Mouse (Mus musculus) midbrain, embryonic 12.5 days (tissue): Measurements from ENCODE around the gene Ankrd13a. TPM values are rescaled to one million over a fixed set of nuclear protein-coding genes. Genes with fewer than 3 reads are reported as not detected.

Experiments used
- ATAC-seq: fragments of 200-750 bp; cut with Nextera tagmentation; 2 replicates; pipeline ENCODE4 v1.8.0; 2017; ENCODE audit warnings: low read depth, moderate TSS enrichment, moderate library complexity; ENCODE audit not compliant: low FRiP score
- H3K27ac ChIP-seq: fragments of 300-500 bp; sonication (generic); replicated peaks from 2 replicates; pipeline ENCODE4 v1.5.1; 2016; ENCODE audit warnings: mild to moderate bottlenecking
- H3K27me3 ChIP-seq: fragments of 300-500 bp; sonication (generic); 2 replicates; pipeline ENCODE4 v1.6.1; 2016; ENCODE audit warnings: mild to moderate bottlenecking
- H3K36me3 ChIP-seq: fragments of 300-500 bp; sonication (generic); 2 replicates; pipeline ENCODE4 v1.6.1; 2016
- H3K4me1 ChIP-seq: fragments of 300-500 bp; sonication (generic); 2 replicates; pipeline ENCODE4 v1.6.1; 2016
- H3K4me2 ChIP-seq: fragments of 300-500 bp; sonication (generic); replicated peaks from 2 replicates; pipeline ENCODE4 v1.6.1; 2016; ENCODE audit warnings: mild to moderate bottlenecking, moderate library complexity
- H3K4me3 ChIP-seq: fragments of 300-500 bp; sonication (generic); 2 replicates; pipeline ENCODE4 v1.5.1; 2016; ENCODE audit warnings: mild to moderate bottlenecking
- H3K9ac ChIP-seq: fragments of 300-500 bp; sonication (generic); replicated peaks from 2 replicates; pipeline ENCODE4 v1.6.1; 2016; ENCODE audit warnings: mild to moderate bottlenecking, moderate library complexity
- H3K9me3 ChIP-seq: fragments of 300-500 bp; sonication (generic); 2 replicates; pipeline ENCODE4 v1.6.1; 2016; ENCODE audit warnings: mild to moderate bottlenecking
- WGBS: fragments of 180-500 bp; shearing (Covaris S2); methylation state at CpG from one replicate; pipeline ENCODE4 v1.1.7; 2016; 5-methylcytosine and 5-hydroxymethylcytosine counted together
- polyA plus RNA-seq: library from polyadenylated mRNA; unstranded; fragments of >200 nt; fragmentation: Nextera tagmentation; extraction: Ambion mirVana; gene quantifications from 2 replicates; pipeline ENCODE4 v1.2.1, GENCODE M21; 2016

Ankrd13a gene
- polyA plus RNA-seq, 1 experiment from 2014 or later = 71.1 TPM

DNA sequence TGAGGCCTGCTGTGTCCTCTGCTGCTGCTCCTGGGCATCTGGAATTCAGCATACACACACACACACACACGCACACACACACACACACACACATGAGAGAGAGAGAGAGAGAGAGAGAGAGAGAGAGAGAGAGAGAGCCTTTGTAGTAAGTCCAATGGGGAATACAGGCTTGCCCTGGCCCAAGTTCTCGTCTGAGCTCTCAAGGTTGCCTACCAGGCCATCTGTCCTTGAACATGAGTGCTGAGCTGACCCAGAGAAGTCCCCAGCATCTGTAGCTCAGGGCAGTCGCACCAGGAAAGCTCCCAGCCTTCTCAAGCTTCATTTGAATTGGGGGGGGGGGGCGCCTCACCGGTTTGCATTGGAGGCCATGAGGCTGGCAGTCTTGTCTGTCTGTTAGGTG is 10.7 kb downstream of the Ankrd13a start:
- ATAC-seq = no peak
- 87% methylated on average over 5 of the region's 5 CpGs for WGBS
- no peak overlapping the region for H3K4me3 ChIP-seq
- 0 out of 2 replicates have a peak, but pooled peaks cover 11% of the 10 kb centered on the region for H3K4me1 ChIP-seq
- H3K27ac ChIP-seq = no peak overlapping the region
- H3K9me3 ChIP-seq = no peaks in the 10 kb centered on the region
- no peaks in the 10 kb centered on the region for H3K27me3 ChIP-seq
- no peak overlapping the region for H3K9ac ChIP-seq
- no peak overlapping the region for H3K4me2 ChIP-seq
- peaks cover 22% of the 10 kb centered on the region for H3K36me3 ChIP-seq

DNA sequence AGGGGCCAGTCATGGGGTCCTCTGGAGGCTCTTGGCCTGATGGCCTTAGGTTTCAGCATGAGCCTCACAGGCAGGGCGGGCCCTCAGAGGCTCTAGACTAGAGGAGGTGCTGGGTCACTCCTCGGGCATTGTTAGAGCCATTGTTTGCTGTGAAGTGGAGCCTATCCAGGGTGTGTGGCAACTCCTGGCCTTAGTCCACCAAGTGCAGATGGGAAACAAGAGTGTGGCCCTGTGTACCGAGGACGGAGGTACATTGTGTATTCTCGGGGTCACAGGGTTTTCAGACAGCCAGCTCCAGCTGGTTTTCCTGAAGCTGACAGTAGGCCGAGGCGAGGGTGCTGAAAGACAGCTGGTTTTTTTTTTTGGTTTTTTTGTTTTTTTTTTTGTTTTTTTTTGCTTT is 18.8 kb downstream of the Ankrd13a start:
- Histone ChIP-seq H3K4me3 (no peak overlapping the region), H3K9ac (no peak overlapping the region), H3K36me3 (peaks cover 48% of the 10 kb centered on the region), H3K27me3 (no peaks in the 10 kb centered on the region), H3K4me1 (peaks cover 23% of the 10 kb centered on the region), H3K4me2 (no peak overlapping the region), H3K27ac (no peak overlapping the region), H3K9me3 (no peaks in the 10 kb centered on the region)
- 73% methylated on average over 7 of the region's 7 CpGs for WGBS
- no peak for ATAC-seq

DNA sequence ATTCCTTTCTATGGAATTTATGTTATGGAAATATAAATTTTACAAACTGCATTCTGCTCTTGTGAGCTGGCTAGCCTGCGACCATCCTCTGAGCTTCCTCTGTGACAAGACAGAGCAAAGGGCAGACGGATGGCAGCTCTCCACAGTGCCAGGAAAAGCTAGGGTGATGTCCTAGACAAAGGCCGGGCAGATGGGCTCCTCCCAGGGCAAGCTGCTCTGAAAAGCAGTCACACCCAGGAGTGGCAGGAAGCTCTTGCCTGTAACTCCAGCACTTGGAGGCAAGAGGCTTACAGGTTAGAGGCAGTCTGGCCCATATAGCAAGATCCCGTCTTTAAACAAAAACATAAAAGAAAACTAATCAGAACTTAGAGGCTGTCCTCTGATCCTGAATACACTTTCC is 20.1 kb downstream of the Ankrd13a start:
- Histone ChIP-seq H3K27me3 (no peaks in the 10 kb centered on the region), H3K9ac (no peak overlapping the region), H3K4me2 (no peak overlapping the region), H3K36me3 (peaks cover 52% of the 10 kb centered on the region), H3K4me1 (peaks cover 23% of the 10 kb centered on the region), H3K9me3 (no peaks in the 10 kb centered on the region), H3K27ac (0 out of 2 replicates have a peak overlapping the region, but pooled peaks have one; percentile 21), H3K4me3 (no peak overlapping the region)
- ATAC-seq = no peak
- 66% methylated on average over 4 of the region's 4 CpGs for WGBS

DNA sequence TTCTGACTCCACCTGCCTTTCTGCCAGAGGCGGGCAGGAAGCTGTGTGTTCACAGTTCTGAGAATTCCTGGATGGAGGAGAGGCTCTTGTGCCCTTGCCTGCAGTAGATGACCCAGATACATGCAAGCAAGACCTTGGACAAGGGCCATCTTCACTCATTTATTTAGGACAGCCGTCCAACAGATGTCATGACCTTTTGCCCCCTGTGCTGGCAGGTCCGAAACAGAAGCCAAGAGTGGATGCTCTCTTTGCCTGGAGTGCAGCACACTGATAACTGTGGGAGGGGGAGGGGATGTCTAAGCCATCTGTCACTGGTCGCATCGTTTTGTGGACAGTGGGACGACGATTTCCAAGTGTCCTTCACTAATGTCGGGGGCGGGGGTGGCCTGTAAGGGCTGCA is 20.8 kb downstream of the Ankrd13a start:
- no peak for ATAC-seq
- Histone ChIP-seq H3K27me3 (no peaks in the 10 kb centered on the region), H3K9ac (0 out of 2 replicates have a peak overlapping the region, but pooled peaks have one; percentile 16), H3K27ac (0 out of 2 replicates have a peak overlapping the region, but pooled peaks have one; percentile 30), H3K9me3 (no peaks in the 10 kb centered on the region), H3K4me3 (no peak overlapping the region), H3K4me2 (0 out of 2 replicates have a peak overlapping the region, but pooled peaks have one; percentile 1), H3K36me3 (peaks cover 54% of the 10 kb centered on the region), H3K4me1 (peaks cover 23% of the 10 kb centered on the region)
- 46% methylated on average over 9 of the region's 9 CpGs for WGBS

DNA sequence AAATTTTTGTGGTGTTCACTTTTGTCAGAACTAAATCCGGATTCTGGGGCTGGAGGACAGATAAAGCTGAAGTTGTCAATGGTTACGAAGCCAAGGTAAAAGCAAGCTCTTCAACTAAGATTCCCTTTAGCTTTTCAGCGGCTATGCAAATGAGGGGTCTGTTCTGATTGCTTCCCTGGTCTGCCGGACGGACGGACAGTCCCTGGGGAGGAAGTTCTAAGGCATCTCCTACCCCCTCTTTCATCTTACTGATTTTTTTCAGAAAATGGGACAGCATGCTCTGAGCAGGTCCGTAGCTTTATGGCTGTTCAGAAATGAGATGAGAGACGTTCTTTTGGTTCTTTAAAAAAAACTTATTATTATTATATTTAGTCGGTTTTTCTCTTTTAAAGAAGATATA is 21.2 kb downstream of the Ankrd13a start:
- Histone ChIP-seq H3K4me2 (0 out of 2 replicates have a peak overlapping the region, but pooled peaks have one; percentile 1), H3K4me3 (no peak overlapping the region), H3K9ac (no peak overlapping the region), H3K36me3 (peaks cover 54% of the 10 kb centered on the region), H3K27ac (0 out of 2 replicates have a peak overlapping the region, but pooled peaks have one; percentile 30), H3K4me1 (peaks cover 23% of the 10 kb centered on the region), H3K27me3 (no peaks in the 10 kb centered on the region), H3K9me3 (no peaks in the 10 kb centered on the region)
- WGBS = 53% methylated on average over 9 of the region's 9 CpGs
- no peak for ATAC-seq

DNA sequence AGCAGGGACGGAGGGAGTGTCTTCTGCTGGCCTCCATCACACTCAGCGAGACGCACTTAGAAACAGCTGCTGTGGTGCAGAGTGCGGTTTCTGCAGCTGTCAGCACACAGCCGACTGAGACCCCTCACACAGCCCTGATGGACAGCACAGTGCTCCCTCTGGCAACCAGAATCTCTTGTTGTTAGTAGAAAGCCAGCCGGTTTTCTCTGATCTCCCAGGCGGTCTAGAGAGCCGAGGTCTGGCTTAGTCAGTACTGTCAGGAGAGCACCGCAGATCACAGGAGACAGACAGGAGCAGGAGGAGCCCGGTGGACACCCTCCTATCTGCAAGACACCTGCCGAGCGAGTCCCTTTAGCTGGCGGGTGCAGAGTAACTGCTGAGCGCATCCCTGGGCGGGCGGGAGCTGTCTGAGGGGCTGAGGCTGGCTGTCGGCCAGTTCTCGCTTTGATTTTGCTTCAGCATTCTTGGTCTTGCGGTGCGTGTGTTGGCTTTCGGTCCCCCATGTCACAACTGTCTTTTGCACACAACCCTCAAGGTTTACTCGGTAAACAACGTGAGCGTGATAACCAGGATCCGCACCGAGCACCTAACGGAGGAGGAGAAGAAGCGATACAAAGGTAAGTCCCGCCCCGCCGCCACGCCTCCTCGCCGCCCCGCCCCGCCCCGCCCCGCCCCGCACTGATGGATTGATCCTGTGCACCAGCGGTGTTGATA is 22.0 kb downstream of the Ankrd13a start:
- peaks cover 27% of the 10 kb centered on the region for H3K4me1 ChIP-seq
- peak overlapping the region; percentile 39 for H3K4me3 ChIP-seq
- peak overlapping the region; percentile 50 for H3K9ac ChIP-seq
- peaks cover 46% of the 10 kb centered on the region for H3K36me3 ChIP-seq
- peak overlapping the region; percentile 61 for H3K4me2 ChIP-seq
- no peaks in the 10 kb centered on the region for H3K9me3 ChIP-seq
- no peaks in the 10 kb centered on the region for H3K27me3 ChIP-seq
- WGBS = 4% methylated on average over 40 of the region's 40 CpGs
- ATAC-seq = peak; percentile 65
- peak overlapping the region; percentile 59 for H3K27ac ChIP-seq

DNA sequence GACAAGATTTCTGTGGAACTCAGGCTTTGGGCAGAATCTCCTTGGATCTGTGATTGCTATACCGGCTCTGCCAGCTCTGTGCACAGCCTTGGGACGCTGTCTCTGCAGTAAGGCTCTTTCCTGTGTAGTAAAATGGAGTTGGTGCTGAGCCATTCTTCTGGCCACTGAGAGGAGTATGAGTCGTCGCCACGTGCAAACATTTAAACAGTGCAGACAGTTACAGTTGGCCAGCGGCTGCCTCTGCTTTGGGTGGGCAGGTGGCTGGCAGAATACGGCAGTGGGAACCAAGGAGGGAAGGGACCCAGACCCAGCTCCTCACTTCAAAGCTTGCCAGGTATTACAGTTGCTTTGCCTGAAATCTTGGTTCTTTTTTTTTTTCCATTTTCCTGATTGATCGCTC is 22.8 kb downstream of the Ankrd13a start:
- Histone ChIP-seq H3K36me3 (peaks cover 46% of the 10 kb centered on the region), H3K4me3 (no peak overlapping the region), H3K27ac (no peak overlapping the region), H3K9me3 (no peaks in the 10 kb centered on the region), H3K9ac (no peak overlapping the region), H3K27me3 (no peaks in the 10 kb centered on the region), H3K4me1 (peaks cover 29% of the 10 kb centered on the region), H3K4me2 (no peak overlapping the region)
- no peak for ATAC-seq
- 82% methylated on average over 8 of the region's 8 CpGs for WGBS

DNA sequence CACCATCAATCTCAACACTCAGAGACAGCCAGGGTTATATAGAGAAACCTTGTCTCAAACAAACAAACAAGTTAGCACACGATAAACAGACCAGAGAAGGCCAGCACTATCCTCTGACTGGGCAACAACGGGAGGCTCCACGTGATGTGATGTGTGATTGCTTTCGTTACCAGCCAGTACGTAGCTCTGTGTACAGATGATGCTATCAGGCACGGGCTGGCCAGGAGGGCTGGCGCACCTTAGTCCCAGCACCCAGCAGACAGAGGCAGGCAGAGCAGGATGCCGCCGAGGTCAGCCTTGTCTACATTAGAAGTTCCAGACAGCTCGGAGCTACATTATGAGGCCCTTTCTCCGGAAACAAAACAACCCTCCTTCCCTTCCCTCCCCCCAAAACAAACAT is 25.4 kb downstream of the Ankrd13a start:
- WGBS = 90% methylated on average over 11 of the region's 11 CpGs
- peaks cover 53% of the 10 kb centered on the region for H3K36me3 ChIP-seq

DNA sequence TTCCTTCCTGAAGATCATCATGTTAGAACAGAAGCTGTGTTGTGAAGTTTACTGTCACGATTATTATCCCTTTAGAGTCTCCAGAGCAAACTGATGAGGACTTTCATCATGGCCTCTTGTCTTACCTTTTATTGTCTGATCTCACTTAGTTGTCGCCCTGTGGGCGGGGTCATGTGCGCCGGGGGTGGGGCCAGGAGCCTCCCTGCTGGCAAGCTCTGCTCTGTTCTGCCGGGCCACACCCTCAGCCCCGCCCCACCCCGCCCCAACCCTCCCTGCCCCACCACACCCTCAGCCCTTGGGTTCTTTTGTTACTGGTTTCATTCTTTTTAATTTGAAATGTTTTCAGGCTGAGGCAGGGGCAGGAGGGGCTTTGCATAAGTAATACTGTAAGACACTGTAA is 26.6 kb downstream of the Ankrd13a start:
- Histone ChIP-seq H3K27me3 (no peaks in the 10 kb centered on the region), H3K4me1 (peaks cover 15% of the 10 kb centered on the region), H3K36me3 (peaks cover 56% of the 10 kb centered on the region), H3K27ac (no peak overlapping the region), H3K4me3 (no peak overlapping the region), H3K9me3 (no peaks in the 10 kb centered on the region), H3K9ac (no peak overlapping the region), H3K4me2 (no peak overlapping the region)
- 21% methylated on average over 8 of the region's 8 CpGs for WGBS
- no peak for ATAC-seq

More for the DNA sequence above, 25.4 kb downstream of the Ankrd13a start:
- H3K27ac ChIP-seq = no peak overlapping the region
- H3K9me3 ChIP-seq = no peaks in the 10 kb centered on the region
- H3K4me2 ChIP-seq = no peak overlapping the region
- no peak overlapping the region for H3K4me3 ChIP-seq
- H3K9ac ChIP-seq = no peak overlapping the region
- ATAC-seq = no peak
- no peaks in the 10 kb centered on the region for H3K27me3 ChIP-seq
- peaks cover 25% of the 10 kb centered on the region for H3K4me1 ChIP-seq

DNA sequence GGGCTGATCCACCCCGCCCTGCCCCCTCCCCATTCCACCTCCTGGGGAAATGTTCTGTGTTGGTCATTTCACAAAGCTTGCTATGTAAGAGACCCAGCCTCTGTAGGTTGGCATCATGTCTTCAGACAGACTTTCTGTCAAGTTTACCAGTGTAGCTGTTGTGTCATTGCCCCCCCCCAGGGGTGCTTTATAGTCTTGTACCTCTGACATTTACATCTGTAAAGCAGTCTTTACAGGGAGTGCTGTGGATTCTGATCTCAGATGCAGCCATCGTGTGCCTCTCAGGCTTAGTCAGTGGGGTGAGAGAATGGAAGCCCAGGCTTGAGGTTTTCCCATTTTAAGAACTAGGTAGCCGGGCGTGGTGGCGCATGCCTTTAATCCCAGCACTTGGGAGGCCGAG is 27.4 kb downstream of the Ankrd13a start:
- H3K27ac ChIP-seq = peak overlapping the region; percentile 42; the same call in 1 of the 2 replicates
- H3K4me3 ChIP-seq = no peak overlapping the region
- 82% methylated on average over 6 of the region's 6 CpGs for WGBS
- H3K9me3 ChIP-seq = no peaks in the 10 kb centered on the region
- H3K4me2 ChIP-seq = no peak overlapping the region
- no peaks in the 10 kb centered on the region for H3K27me3 ChIP-seq
- no peak overlapping the region for H3K9ac ChIP-seq
- peaks cover 7% of the 10 kb centered on the region for H3K4me1 ChIP-seq
- ATAC-seq = no peak
- H3K36me3 ChIP-seq = peaks cover 64% of the 10 kb centered on the region

DNA sequence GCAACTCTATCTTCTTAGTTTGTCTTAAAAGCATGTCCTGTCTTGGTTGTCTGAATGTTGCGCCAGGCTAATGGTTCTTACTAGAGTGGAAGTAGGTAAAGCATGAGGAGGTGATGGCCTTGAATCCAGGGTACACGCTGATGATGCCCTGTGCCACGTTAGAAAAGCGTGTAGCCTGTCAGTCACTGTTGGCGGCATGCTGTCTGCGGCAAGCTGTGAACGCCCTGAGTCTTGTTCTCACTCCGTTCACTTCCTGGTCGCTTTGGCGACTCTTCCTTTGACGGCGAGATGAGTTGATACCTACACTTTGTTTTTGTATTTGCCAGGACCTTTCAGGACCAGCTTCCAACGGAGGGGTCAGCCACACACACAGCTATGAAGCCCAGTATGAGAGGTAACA is 28.8 kb downstream of the Ankrd13a start:
- H3K27me3 ChIP-seq = no peaks in the 10 kb centered on the region
- H3K4me1 ChIP-seq = peaks cover 10% of the 10 kb centered on the region
- WGBS = 96% methylated on average over 13 of the region's 13 CpGs
- H3K4me2 ChIP-seq = no peak overlapping the region
- H3K4me3 ChIP-seq = no peak overlapping the region
- no peaks in the 10 kb centered on the region for H3K9me3 ChIP-seq
- ATAC-seq = no peak
- H3K36me3 ChIP-seq = peaks cover 76% of the 10 kb centered on the region
- H3K9ac ChIP-seq = no peak overlapping the region
- no peak overlapping the region for H3K27ac ChIP-seq

DNA sequence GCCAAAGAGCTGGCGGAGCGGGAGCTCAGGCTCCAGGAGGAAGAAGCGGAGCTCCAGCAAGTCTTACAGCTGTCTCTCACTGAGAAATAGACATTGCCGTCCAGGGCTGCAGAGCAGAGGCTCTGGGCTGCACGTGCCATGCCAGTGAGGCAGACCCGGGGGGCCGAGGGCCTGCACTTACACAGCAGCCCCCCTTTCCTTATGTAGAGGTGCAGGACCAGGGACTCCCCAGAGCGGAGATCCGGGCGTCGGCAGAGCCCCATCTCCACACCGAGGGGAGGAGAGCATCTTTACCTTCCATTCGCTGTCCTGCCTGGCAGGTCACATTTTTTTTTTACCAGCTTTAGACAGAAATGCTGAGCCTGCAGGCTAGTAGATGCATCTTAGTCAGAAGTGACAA is 29.9 kb downstream of the Ankrd13a start:
- no peak for ATAC-seq
- Histone ChIP-seq H3K4me2 (no peak overlapping the region), H3K36me3 (peaks cover 76% of the 10 kb centered on the region), H3K27me3 (no peaks in the 10 kb centered on the region), H3K4me1 (peaks cover 11% of the 10 kb centered on the region), H3K9me3 (no peaks in the 10 kb centered on the region), H3K27ac (peak overlapping the region; percentile 49), H3K9ac (no peak overlapping the region), H3K4me3 (no peak overlapping the region)
- WGBS = 80% methylated on average over 13 of the region's 13 CpGs
